Mouse (Mus musculus): ENCODE data around the gene F3.

The F3 gene

DNA sequence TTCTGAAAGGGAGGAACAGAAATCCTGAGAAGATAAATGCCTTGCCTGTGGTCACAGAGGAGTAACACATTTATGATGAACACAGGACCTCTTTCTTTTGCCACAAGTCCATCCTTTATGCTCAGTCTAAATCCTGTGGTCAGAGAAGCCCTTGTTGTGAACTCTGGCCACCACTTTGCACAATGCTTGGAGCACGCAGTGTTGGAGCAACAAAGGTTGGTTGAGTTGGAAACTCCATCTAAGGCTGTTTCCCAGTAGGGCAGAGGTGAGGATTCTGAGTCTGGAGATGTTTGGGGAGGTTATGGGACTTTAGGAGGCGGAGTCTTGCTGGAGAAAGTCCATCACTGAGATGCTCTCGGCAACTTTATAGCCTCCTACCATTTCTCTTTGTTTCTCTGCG is 16.2 kb upstream of the F3 start:
- no peak for DNase-seq (ENCODE audit: low spot score)

DNA sequence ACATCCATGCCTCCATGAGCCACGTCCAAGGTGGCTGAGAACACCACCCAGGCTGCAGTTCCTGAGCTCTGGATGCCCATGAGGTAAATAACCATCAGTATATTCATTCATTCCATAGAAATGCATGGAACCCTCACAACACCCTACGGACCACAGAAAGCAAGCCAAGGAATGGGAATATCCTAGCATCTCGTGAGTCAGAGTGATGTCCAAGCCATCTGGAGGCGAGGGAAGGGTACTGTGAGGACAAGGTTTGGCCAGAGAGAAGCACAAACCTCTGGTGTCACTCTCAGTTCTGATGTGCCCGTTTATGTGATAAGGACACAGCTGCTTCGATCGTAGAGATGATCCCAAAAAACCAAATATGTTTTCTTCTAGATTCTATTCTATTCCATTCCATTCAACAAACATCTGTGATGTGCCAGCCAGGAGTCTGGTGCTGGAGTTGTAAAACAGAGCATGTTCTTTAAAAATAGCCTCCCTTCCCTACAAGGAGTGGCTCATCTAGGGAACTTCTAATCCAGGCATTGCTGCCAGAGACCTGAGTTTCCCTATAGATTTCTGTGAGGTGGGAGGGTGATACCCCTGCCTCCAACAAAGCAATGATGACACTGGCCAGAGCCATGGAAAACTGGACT is 12.3 kb upstream of the F3 start:
- DNase-seq (ENCODE audit: low spot score) = no peak

DNA sequence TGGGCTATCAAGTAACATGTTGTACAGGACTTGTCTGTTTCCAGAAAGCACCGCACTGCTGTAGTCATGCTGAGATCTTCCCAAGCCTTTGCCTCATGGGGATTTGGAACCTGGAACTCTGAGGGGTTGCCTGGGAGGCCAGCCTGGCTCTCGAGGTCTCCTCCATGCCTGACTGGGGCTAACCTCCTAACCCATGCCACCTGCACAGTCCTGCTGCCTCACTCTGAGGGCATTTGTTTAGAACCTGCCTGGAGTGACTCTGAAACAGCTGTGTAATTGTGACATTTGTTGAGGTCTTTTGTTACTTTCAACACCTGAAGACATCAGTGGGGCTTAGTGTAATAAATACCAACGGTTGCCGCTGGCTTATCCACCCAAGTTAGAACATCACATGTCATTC is 11.1 kb upstream of the F3 start:
- no peak for DNase-seq (ENCODE audit: low spot score)

DNA sequence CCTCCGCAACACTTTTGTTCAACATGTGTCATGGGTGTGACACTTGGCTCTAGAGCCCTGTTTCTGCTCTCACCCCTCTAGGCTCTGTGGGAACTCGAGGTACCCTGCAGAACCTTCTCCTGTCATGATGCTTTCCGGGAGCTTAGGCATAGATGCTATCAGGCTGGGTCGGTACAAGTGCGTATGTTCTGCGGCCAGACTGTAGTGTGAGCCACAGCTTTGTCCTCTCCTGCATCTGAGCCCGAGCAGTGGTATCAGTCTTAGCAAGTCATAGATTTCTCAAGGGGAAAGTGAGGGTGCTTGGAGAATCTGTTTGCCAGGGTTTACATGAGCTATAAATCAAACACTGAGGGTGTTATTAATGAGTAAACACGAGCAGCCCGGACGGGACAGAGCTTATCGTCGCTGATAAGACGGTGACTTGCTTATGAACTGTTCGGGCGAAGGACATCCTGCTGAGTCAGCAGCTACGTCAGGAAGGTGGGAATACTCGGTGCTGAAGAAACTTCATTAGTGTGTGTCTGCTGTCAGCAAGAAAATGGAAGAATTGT is 10.1 kb upstream of the F3 start:
- no peak for DNase-seq (ENCODE audit: low spot score)

DNA sequence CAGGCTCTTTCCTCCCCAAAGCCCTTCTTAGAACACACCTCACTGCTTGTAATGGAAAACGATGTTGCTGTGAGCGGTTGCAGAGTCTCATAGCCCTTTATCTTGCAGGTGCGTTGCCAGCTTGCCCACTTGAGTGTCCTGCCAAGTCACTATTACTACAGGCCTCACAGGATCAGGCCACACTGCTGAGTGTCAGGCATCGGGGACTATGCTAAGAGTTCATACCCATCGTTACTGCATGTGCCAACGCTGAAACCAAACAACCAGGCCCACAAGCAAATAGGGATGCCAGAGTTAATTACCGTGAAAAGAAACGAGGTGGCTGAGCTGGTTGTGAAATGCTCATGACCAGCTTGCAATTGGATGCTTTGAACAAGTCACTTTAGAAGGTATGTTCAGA is 9.5 kb upstream of the F3 start:
- no peak for DNase-seq (ENCODE audit: low spot score)

DNA sequence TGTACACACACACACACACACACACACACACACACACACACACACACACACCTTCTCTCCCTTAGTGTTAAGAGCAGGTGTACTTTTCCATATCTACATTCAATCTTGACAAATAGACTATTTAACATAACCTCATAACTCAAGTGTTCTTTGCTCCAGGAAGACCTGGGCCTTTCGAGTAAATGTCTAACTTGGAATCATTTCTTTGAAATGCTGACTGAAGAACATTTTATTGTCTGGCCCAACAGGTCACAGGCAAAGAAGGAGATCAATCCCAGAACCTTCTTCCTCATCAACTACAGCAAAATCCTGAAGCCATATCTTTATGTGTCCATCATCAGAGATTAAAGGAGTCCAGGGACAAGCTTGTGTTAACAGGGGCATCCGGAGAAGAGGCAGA is 8.9 kb upstream of the F3 start:
- DNase-seq (ENCODE audit: low spot score) = no peak

DNA sequence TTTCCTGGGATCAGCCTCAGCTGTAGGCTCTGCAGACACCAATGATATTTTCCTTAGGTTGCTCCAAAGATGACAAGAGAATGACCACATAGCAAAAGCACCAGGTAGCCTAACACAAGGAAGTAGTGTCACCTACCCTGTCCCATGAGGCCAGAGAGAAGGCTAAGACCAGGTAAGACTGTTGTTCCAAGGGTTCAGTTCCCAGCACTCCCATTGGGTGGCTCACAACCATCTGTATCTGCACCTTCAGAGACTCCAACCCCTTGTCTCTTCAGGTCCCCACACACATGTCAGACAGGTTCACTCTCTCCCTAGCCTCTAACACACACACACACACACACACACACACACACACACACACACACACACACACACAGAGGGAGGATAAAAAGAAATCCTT is 8.0 kb upstream of the F3 start:
- no peak for DNase-seq (ENCODE audit: low spot score)

DNA sequence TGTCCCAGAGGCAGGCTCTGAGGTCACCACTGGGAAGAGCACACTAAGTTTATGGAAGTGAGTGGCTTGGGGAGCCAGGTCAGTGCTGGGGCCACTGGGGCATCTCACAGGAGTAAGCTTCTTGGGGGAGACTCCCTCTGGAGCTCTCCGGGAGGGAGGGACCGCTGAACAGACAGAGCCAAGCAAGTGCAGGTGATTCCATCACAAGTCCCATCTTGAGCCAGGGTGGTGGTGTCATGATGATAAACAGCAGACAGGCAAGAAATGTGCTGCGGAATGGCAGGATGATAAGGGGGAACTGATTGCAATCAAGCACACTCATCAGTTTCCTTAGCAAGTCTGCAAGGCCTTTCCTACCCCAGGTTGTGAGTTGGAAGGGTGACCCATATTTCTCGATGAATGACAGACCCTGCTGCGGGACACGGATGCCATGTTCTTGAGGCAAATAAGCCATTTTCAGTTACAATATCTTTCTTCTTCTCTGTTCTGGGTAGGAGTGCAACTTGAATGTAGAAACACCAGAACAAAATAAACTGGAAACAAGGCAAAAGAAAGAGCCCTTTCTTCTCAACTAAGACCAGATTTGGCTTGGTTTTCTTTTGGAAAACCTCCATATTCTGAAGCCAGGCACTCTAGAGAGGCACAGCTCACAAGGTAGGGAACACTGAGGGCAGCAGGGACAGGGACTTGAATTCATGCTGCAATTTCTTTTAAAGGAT is 7.4 kb upstream of the F3 start:
- DNase-seq (ENCODE audit: low spot score) = no peak

DNA sequence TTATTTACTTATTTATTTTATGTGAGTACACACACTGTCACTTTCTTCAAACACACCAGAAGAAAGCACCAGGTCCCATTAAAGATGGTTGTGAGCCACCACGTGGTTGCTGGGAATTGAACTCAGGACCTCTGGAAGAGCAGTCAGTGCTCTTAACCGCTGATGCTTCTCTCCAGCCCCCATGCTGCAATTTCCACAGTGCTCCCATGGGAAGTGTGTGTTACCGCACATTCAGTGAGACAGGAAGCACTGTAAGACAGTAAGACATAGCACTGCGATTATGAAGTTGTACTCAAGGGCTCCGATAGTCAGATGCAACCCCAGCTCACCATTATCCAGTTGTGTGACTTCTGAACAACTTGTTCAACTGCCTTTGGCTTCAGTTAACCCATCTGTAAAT is 6.9 kb upstream of the F3 start:
- no peak for DNase-seq (ENCODE audit: low spot score)

DNA sequence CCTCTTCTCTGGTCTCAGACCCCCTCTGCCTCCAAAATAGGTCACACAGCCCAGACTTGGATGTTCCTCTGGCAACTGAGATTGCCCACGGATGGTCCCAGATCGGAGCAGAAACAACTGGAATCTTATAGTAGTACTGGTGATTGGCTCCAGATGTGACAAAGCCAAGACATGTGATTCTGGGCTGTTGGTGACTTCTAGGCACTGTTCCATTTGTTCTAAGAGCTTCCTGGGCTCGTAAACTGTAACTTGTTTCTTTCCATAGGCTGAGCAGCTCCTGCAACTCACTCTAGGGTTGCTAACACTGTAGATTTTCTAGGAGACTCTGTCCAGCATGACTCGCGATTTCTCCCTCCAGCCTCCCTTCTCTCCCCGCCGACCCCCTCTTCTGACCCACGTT is 4.7 kb upstream of the F3 start:
- DNase-seq (ENCODE audit: low spot score) = no peak

DNA sequence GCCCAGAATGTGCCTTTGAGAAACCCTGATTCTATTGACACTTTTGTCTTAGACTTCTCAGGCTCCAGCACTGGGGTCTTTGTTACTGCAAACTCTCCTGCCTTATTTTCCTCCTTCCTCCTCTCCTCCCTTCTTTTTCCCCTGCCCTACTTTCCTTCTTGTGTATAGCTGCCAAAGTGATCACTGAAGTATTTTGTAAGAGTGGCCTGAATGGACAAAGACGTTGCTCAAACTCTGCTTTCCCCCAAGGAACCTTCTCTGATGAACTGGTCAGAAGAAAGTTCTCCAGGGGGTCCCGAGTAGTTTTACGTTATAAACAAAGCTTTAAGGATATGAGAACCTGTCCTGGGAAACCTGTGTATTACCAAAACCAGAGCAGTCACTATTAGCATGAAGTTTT is 3.6 kb upstream of the F3 start:
- no peak for DNase-seq (ENCODE audit: low spot score)

DNA sequence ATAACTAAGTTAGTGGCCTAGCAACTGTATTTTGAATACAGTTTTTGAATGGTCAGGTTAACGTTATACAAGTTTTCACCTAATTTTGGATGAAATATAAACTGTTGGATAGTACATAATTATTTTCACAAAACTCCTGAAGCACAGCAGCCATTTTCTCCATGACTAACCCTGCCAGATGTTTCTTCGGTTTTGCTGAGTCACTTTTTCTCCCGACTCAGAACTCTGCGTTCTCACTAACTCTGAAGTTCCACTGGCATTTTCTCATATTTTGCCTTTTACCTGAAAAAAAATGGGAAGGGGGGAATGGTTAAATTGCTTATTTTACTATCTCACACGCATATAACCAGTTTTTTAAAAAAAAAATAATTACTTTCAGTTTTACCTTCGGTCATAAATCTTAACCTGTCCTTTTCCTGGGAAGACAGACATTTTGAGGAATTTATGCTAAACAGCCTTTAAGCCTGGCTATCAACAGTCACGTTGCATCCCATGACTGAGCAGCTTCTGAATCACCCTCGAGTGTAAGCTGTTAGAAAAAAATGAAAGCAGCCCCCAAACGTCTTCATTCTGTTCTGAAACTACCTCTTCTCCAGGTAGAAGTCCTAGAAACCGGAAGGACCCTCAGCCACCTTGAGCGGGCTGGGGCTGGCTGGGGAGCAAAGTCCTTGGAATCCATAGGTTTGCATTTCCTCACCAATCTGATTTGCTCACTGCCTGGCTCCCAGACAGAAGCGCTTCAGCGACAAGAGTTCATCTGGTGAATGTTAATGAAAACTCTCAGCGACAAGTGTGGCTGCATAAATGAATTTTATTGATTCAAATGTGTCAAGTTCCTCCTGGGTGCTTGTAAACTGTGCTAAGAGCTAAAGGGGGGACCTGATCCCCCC is 2.3 kb upstream of the F3 start:
- no peak for DNase-seq (ENCODE audit: low spot score)

DNA sequence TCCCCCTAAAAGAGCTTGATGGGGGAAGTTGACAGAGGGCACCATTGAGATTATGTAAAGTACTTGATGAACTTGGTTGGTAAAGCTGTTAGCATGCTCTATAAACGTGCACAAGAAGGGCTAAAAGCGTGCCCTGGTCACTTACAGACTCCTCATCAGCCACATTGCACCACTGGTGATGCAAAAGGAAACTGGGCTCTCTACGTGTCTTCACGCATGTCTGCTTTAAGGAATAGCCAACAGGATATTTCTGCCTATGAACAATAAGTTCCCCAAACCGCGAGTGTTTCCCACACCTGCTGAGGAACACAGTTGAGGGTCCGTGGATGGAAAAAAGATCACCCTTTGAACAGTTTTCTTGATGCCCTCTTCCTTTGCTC is 1.7 kb upstream of the F3 start:
- no peak for DNase-seq (ENCODE audit: low spot score)

DNA sequence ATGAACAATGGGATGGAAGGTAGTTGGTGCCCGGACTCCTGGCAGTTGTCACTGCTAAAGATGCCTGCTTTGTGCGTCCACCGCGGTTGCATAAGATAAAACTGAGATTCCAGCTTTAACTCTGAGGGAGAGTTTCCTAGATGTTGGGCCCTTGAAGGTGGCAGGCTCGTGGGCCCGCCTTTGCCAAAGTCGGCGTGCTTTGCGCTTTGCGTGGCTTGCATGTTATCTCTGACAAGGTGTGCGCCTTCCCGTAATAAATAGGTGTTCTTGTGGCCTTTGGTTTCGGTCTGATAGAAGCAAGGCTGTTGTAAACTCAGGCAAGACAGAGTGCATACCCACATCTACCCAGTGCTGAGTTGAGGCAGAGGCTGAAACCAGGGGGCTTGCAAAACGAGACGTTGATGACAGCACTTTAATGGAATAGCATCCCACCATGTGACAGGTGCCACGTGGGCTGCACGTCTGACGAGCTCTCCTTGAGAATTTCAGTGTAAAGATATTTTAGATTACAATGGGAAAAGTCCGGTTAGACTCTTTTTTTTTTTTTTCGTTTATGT is 709 bp downstream of the F3 start:
- no peak for DNase-seq (ENCODE audit: low spot score)

DNA sequence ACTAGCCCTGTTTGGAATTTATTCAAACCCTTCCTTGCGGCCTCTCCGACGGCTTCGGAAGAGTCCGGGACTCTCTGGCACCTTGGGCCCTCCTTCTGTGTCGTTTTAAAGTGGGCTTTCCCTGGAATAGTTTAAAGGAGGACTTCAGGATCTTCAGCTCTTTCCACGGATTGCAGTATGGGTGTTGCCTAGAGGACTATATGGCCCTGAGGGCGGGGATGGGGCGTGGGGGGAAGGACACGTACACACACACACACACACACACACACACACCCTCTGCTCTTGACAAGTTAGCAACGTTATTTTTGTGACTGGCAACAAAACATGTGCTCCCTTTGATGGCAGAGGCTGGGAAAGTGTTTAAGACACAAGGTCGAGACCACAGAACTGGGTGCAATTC is 1.2 kb downstream of the F3 start:
- no peak for DNase-seq (ENCODE audit: low spot score)

DNA sequence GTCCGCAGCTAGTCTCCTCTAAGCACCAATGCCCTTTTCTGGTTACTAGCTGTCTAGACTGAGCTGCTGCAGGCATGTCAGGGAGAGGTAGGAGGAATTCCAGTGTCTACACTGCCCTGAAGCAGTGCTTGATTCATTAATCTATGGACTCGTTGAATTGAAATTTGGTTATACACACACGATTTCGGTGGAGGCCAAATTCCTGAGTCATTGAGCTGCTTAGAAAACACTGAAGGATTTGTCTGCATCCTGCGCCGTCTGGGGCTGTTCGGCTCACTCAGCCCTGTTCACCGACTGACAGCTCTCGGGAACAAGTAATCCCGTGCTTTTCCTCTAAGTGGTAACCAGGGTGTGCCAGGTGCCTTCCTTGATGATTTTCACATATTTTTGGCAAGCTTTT is 2.3 kb downstream of the F3 start:
- DNase-seq (ENCODE audit: low spot score) = no peak

DNA sequence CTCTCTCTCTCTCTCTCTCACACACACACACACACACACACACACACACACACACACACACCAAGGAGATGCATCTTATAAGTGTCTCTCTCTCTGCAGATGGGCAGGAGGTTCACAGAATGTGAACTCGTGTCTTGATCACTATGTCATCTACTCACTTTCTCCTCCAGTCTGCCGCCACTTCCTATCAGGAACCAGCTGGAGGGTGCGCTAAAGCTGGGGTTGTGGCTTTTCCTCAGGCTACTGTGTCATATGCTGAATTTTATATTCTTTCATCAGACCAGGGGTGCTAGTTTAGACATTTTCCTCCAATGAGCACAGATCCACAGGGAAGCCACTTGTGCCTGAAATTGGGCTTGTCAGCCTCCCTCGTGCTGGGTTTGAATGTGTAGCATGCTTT is 6.3 kb downstream of the F3 start:
- DNase-seq (ENCODE audit: low spot score) = no peak

DNA sequence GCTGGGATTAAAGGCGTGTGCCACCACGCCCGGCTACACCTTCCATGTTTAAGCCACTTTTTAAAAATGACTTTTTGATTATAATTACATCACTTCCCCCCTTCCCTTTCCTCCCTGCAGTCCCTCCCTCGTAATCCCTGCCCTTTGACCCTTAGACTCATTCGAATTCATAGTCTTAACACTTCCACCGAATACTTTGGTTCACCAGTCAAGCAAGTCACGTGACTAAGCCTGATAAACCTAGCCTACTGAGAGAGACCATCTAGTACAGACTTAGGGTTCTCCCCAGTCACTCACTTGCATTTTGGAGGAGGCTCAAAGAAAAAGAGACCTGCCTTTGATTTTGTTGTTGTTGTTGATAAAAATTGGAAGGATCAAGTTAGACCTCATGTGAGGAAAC is 12.2 kb downstream of the F3 start:
- DNase-seq (ENCODE audit: low spot score) = no peak

DNA sequence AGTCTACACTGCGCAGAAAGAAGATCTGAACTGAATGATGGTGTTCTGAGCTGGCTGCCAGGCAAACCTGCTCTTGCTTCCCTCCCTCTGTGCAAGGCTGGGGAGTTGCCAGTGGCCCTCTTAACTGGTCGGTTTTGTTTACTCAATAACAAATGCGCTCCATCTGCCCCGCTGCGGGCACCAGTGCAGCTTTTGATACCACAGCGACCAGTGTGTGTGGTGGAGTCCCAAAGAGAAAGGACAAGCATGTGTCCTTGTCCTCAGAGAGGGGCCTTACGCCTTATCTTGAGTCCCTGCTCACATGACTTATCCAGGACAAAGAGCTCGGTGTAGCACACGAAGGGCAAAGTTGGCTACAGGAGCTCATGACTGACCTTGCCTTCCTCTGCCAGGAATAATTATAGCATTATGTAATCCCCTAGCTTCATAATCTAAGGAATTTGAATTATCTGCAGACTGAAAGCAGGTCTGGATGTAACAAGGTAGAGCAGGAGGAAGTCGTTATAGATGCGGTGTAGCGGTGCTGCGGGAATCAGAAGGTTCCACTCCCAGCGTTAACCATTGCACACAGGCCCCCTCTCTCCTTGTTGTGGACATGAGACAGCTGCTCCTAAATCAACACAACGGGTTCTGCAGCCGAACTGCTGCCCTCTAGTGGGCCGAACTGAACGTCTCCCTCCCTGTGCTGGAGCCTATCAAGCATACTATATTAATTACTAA is 12.8 kb downstream of the F3 start:
- peak; percentile 68 for DNase-seq (ENCODE audit: low spot score)

DNA sequence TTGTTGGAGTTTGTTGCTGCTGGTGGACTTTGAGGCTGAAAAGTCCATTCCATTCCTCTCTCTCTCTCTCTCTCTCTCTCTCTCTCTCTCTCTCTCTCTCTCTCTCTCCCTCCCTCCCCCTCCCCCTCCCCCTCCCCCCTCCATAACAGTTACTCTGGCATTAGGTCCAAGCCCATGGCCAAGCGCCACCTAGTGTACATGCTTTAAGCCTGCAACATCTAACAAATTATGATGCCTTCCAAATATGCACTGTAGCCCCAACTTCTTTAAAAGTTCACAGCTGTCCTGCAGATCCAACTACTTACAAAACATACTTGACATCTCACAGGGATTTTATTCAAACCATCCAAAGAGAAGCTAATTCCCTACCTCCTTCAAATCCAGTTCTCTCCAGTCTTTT is 14.1 kb downstream of the F3 start:
- no peak for DNase-seq (ENCODE audit: low spot score)

DNA sequence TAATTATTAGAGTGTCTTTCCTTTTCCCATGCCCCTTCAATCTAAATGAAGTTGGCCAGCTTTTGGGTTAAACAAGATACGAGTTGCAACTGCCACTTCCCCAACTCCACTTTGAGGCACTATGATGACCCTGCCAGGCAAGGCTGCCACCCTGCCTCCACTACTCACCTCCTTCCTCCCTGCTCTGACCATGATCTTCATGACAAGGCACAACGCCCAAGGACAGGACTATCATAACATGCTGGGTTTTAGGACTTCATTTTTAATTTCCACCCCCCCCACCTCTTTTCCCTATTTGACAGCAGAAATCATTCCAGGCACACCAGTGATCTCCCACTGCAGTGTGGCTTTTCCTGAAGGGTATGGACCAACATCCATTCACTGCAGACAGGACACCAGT is 14.6 kb downstream of the F3 start:
- DNase-seq (ENCODE audit: low spot score) = no peak

DNA sequence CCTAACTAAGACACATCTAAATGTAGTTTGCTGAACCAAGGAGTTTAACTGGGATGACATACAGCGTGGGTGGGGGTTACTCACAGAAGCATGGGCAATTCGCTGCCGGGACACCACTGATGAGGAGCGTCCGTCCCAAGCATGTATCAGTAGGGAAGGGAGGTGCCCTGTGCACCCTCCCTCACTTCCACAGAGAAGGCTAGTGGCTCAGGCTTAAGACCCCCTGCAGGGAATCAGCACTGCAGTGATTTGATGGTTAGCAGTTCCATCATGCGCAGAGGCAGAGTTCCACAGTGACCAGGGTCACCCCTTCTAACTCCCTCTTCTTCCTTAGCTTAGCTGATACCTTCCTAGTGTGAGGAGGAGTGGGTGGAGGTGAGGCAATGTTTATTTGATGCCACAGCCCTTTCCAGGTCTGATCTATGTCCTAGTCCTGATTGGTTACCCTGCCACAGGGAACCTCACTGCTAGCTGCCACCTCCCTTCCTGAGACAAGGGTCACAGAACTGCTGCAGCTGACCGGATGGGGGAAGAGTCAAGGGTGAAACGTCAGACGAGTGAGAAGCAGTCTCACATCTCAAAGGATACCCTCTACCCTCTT is 15.5 kb downstream of the F3 start:
- no peak for DNase-seq (ENCODE audit: low spot score)

All from ovary, postnatal 14 days (tissue).